Mouse (Mus musculus): ENCODE data around the gene Camsap3. TPM values are rescaled to one million over a fixed set of nuclear protein-coding genes. Genes with fewer than 3 reads are reported as not detected.

Camsap3 gene
- total and polyA plus RNA-seq, 2 experiments from 2014 or later, result 46.2 to 149 TPM

DNA sequence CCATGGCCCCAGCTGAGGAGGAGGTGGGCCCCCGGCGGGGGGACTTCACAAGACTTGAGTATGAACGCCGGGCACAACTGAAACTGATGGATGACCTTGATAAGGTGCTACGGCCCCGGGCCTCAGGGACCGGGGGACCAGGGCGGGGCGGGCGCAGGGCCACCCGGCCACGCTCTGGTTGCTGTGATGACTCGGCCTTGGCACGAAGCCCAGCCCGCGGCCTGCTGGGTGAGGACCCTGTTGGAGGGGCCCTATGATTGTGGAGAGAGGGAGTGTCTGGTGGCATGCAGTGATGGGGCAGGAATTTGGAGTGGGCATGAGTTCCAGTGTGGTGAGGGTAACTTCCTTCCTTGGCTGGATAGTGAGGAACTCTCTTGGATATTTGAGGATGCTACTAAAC is 19.5 kb downstream of the Camsap3 start:
- Histone ChIP-seq H3K9ac (replicated peaks; ENCODE audit: low read length, poor library complexity, severe bottlenecking) (no peak overlapping the region), H3K9me3 (ENCODE audit: low read length) (no peaks in the 10 kb centered on the region), H3K27me3 (ENCODE audit: insufficient read depth, low read length) (no peaks in the 10 kb centered on the region), H3K4me1 (ENCODE audit: insufficient read depth, low read length) (no peaks in the 10 kb centered on the region), H3K4me3 (ENCODE audit: low read depth, low read length) (no peak overlapping the region), H3K36me3 (ENCODE audit: insufficient read depth, low read length) (peaks cover 90% of the 10 kb centered on the region), H3K4me2 (ENCODE audit: low read depth, low read length, poor library complexity, severe bottlenecking) (no peak overlapping the region), H3K27ac (ENCODE audit: low read depth, low read length) (no peak overlapping the region)
- ATAC-seq (ENCODE audit: low FRiP score) (no peak), DNase-seq (ENCODE audit: low spot score) (no peak)
- TF ChIP-seq CTCF (IDR thresholded peaks at IDR 0.05), result no peak
- 89% methylated on average over 16 of the region's 16 CpGs for WGBS

DNA sequence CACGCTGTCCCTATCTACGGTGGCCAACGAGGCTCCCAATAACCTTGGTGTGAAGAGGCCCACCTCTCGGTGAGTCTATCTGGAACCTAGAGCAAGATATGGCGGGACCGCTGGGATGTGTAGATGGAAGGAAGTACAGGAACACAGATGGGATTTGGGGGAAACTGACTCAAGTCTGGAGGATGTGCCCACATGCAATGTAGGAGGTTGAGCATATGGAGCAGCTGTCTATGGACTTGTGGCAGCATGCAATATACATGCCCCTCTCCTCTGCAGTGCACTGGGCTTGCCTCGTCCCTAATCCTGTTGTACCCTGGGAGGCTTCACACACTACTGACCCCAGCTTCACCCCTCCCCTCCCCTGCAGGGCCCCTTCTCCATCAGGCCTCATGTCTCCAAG is 20.7 kb downstream of the Camsap3 start:
- H3K27ac ChIP-seq (ENCODE audit: low read depth, low read length), result no peak overlapping the region
- H3K4me1 ChIP-seq (ENCODE audit: insufficient read depth, low read length), result no peaks in the 10 kb centered on the region
- WGBS, result 85% methylated on average over 7 of the region's 7 CpGs
- DNase-seq (ENCODE audit: low spot score) (no peak), ATAC-seq (ENCODE audit: low FRiP score) (no peak)
- no peak for TF ChIP-seq CTCF (IDR thresholded peaks at IDR 0.05)
- H3K36me3 ChIP-seq (ENCODE audit: insufficient read depth, low read length), result peaks cover 90% of the 10 kb centered on the region
- H3K9ac ChIP-seq (replicated peaks; ENCODE audit: low read length, poor library complexity, severe bottlenecking), result no peak overlapping the region
- no peak overlapping the region for H3K4me2 ChIP-seq (ENCODE audit: low read depth, low read length, poor library complexity, severe bottlenecking)
- H3K4me3 ChIP-seq (ENCODE audit: low read depth, low read length), result no peak overlapping the region
- H3K9me3 ChIP-seq (ENCODE audit: low read length), result no peaks in the 10 kb centered on the region
- no peaks in the 10 kb centered on the region for H3K27me3 ChIP-seq (ENCODE audit: insufficient read depth, low read length)

DNA sequence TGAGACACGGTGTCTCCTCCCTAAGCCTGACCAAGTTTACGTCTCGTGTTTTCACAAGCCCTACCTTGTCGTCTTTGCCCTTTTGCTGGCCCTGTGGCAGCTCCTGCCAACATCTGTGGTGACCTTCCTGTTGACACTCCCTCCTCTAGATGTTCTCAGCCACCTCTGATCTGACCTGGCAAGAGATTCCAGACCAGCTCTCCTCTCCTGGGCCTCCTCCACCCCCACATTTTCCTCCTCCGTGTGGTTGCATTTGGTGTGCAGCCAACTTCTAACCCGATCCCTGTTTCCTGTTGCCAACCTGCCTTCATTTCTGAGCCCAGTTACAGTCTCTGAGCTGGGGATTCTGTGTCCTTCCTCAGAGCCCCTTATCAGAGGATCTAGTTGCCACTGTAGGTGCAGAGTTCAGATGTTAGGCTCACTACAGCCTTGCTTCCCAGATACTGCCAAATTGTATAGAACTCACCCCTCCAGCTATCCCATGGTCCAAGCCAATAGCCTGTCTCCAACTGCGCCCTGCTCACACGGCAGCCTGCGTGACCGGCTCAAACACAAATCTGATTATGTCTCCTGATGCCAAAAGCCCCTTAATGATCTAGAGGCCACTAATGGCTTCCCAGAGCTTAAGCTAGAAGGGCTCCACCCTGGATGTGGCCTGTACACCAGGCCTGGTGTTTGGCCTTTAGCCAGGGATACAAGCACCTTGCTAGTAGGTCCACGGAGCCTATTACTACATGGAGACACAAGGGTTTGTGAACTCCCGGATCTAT is 22.1 kb downstream of the Camsap3 start:
- Histone ChIP-seq H3K9me3 (ENCODE audit: low read length) (no peaks in the 10 kb centered on the region), H3K27ac (ENCODE audit: low read depth, low read length) (no peak overlapping the region), H3K4me1 (ENCODE audit: insufficient read depth, low read length) (no peaks in the 10 kb centered on the region), H3K9ac (replicated peaks; ENCODE audit: low read length, poor library complexity, severe bottlenecking) (no peak overlapping the region), H3K27me3 (ENCODE audit: insufficient read depth, low read length) (no peaks in the 10 kb centered on the region), H3K4me3 (ENCODE audit: low read depth, low read length) (no peak overlapping the region), H3K36me3 (ENCODE audit: insufficient read depth, low read length) (peaks cover 89% of the 10 kb centered on the region), H3K4me2 (ENCODE audit: low read depth, low read length, poor library complexity, severe bottlenecking) (no peak overlapping the region)
- TF ChIP-seq CTCF (IDR thresholded peaks at IDR 0.05), result no peak
- DNase-seq (ENCODE audit: low spot score) (no peak), ATAC-seq (ENCODE audit: low FRiP score) (no peak)
- 88% methylated on average over 12 of the region's 12 CpGs for WGBS

DNA sequence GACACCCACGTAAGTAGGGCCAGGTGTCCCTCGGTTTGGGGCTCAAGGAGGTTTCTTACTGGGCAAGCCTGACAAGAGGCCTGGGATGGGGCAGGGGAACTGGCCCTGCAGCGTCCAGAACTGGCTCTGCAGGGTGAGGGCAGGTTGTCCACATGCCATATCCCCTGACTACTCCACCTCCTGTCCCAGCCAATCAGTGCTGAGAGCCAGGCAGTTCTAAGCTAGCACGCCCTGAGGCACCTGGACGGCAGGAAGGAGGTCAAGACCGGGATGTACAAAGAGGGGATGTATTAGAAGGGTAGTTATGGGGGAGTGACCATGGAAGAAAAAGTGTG is 22.7 kb downstream of the Camsap3 start:
- no peak for TF ChIP-seq CTCF (IDR thresholded peaks at IDR 0.05)
- 82% methylated on average over 6 of the region's 6 CpGs for WGBS
- no peaks in the 10 kb centered on the region for H3K27me3 ChIP-seq (ENCODE audit: insufficient read depth, low read length)
- H3K4me1 ChIP-seq (ENCODE audit: insufficient read depth, low read length), result no peaks in the 10 kb centered on the region
- H3K9ac ChIP-seq (replicated peaks; ENCODE audit: low read length, poor library complexity, severe bottlenecking), result no peak overlapping the region
- no peak overlapping the region for H3K27ac ChIP-seq (ENCODE audit: low read depth, low read length)
- DNase-seq (ENCODE audit: low spot score) (no peak), ATAC-seq (ENCODE audit: low FRiP score) (no peak)
- H3K36me3 ChIP-seq (ENCODE audit: insufficient read depth, low read length), result peaks cover 89% of the 10 kb centered on the region
- no peak overlapping the region for H3K4me2 ChIP-seq (ENCODE audit: low read depth, low read length, poor library complexity, severe bottlenecking)
- H3K9me3 ChIP-seq (ENCODE audit: low read length), result no peaks in the 10 kb centered on the region
- no peak overlapping the region for H3K4me3 ChIP-seq (ENCODE audit: low read depth, low read length)

DNA sequence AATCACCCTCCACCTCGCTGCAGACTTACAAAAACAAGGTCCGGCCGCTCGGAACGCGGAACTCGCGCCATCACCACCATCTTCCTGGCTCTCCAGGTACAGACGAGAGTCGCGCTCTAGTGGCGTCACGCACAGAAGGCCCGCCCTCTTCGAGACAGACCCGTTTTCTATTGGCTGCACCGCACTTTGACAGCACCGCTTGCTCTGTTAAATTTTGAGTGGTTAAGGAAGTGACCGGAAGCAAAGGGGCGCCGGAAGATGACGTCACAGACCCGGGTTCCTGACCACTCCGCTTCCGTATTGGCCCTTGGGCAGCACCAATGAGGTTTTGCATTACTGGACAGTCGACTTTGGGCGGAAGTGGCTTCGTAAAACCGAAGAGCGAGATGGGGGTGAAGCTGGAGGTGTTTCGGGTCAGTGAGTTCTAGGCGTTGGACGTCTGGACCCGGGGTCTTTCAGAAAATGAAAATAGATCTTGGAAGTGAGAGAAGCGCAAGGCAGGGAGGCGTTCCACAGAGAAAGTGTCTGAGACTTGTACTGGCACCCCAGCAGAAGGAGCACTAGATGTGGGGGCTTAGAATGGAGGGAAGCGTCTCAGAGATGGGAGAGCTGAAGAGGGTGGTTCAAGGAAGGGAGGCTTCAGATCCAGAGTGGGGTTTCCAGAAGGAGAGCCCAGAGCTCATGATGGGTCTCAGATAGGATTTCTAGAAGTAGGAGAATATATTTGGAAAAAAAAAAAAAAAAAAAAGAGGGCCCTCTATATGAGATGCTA is 34.3 kb downstream of the Camsap3 start, which contains the start of the genes Xab2 and Pet100:
Xab2 (minus strand) TSS at position 118 of the 772 bp plus-strand sequence.
Pet100 (plus strand) TSS at position 350 of the 772 bp plus-strand sequence.
- Histone ChIP-seq H3K9ac (replicated peaks; ENCODE audit: low read length, poor library complexity, severe bottlenecking) (peak within 1 kb of the TSS; percentile 84), H3K27ac (ENCODE audit: low read depth, low read length) (no peak within 1 kb of the TSS), H3K4me1 (ENCODE audit: insufficient read depth, low read length) (peaks cover 6% of the 10 kb centered on the region; the same call in 1 of the 2 replicates), H3K4me2 (ENCODE audit: low read depth, low read length, poor library complexity, severe bottlenecking) (peak within 1 kb of the TSS; percentile 86), H3K9me3 (ENCODE audit: low read length) (no peaks in the 10 kb centered on the region), H3K4me3 (ENCODE audit: low read depth, low read length) (peak within 1 kb of the TSS; percentile 87), H3K27me3 (ENCODE audit: insufficient read depth, low read length) (no peaks in the 10 kb centered on the region), H3K36me3 (ENCODE audit: insufficient read depth, low read length) (peaks cover 8% of the 10 kb centered on the region; the same call in 1 of the 2 replicates)
- under 1% methylated on average over 37 of the region's 37 CpGs for WGBS
- peak; percentile 100 for DNase-seq (ENCODE audit: low spot score)
- peak; percentile 96 for ATAC-seq (ENCODE audit: low FRiP score)
- 0 out of 2 replicates have a peak, but pooled peaks have one; percentile 3 for TF ChIP-seq CTCF (IDR thresholded peaks at IDR 0.05)

DNA sequence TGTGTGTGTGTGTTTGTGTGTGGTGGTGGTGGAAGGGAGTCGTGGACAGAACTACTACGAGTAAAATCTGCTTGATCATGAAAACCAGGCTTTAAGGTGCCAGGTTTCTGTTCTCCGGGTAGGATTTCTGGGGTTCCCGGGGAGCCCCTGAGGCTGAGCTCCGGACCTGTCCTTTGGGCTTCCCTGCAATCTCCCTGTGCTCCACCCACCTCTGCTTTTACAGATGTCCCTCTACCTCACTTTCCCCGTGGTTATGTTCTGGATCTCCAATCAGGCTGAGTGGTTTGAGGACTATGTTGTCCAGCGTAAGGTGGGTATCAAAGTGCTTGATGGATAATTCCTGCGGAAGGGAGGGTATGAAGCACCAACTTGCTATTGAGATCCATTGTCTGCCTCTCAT is 35.0 kb downstream of the Camsap3 start:
- no peak overlapping the region for H3K27ac ChIP-seq (ENCODE audit: low read depth, low read length)
- DNase-seq (ENCODE audit: low spot score) (no peak), ATAC-seq (ENCODE audit: low FRiP score) (no peak)
- peak overlapping the region; percentile 59 for H3K4me2 ChIP-seq (ENCODE audit: low read depth, low read length, poor library complexity, severe bottlenecking)
- 73% methylated on average over 8 of the region's 8 CpGs for WGBS
- peaks cover 6% of the 10 kb centered on the region; the same call in 1 of the 2 replicates for H3K4me1 ChIP-seq (ENCODE audit: insufficient read depth, low read length)
- peak overlapping the region; percentile 87 for H3K4me3 ChIP-seq (ENCODE audit: low read depth, low read length)
- no peak for TF ChIP-seq CTCF (IDR thresholded peaks at IDR 0.05)
- peak overlapping the region; percentile 51 for H3K9ac ChIP-seq (replicated peaks; ENCODE audit: low read length, poor library complexity, severe bottlenecking)
- H3K36me3 ChIP-seq (ENCODE audit: insufficient read depth, low read length), result peaks cover 5% of the 10 kb centered on the region; the same call in 1 of the 2 replicates
- no peaks in the 10 kb centered on the region for H3K9me3 ChIP-seq (ENCODE audit: low read length)
- no peaks in the 10 kb centered on the region for H3K27me3 ChIP-seq (ENCODE audit: insufficient read depth, low read length)

All from midbrain, postnatal 0 days (tissue).